Mouse (Mus musculus) heart, postnatal 0 days (tissue): ENCODE measurements around the gene Carm1.

Experiments used
- CTCF ChIP-seq: IDR thresholded peaks from 2 replicates; pipeline ENCODE4 v1.5.1; 2016; ENCODE audit warnings: antibody characterized with exemption, control low read depth, low read depth
- EP300 ChIP-seq: IDR thresholded peaks from 2 replicates; pipeline ENCODE4 v1.6.1; 2016; ENCODE audit warnings: antibody characterized with exemption, low read depth

DNA sequence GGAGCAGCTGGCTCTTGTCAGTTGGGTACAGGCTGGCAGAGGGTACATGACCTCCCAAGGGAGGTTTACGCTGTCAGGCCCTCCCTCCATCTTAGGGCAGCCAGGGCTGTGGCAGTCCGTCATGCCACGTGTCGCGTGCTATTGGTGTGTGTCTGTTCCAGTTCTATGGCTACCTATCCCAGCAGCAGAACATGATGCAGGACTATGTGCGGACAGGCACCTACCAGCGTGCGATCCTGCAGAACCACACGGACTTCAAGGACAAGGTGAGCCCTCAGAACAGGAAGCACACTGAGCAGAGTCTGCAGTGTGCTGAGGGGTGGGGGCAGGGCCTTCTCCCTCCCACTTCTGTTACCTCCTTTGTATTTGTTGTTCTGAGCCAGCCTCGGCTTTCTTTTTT is 28.6 kb downstream of the Carm1 start:
- no peak for TF ChIP-seq CTCF
- no peak for TF ChIP-seq EP300
